Mouse (Mus musculus) forebrain, embryonic 16.5 days (tissue): ENCODE data around the gene Itpripl1. TPM values are rescaled to one million over a fixed set of nuclear protein-coding genes. Genes with fewer than 3 reads are reported as not detected.
"Not testable (repeated sequence)": the region's sequence is repeated elsewhere in the genome, so short reads cannot be mapped to it uniquely, and the experiment has no call there.

Experiments used
- ATAC-seq: fragments of 200-750 bp; cut with Nextera tagmentation; 2 replicates; pipeline ENCODE4 v1.8.0; 2017; ENCODE audit warnings: mild to moderate bottlenecking, moderate library complexity
- H3K27ac ChIP-seq: fragments of 300-500 bp; sonication (generic); 2 replicates; pipeline ENCODE4 v1.5.1; 2014; ENCODE audit warnings: low read length, control low read depth
- H3K27me3 ChIP-seq: fragments of 300-500 bp; sonication (generic); replicated peaks from 2 replicates; pipeline ENCODE4 v1.6.1; 2014; ENCODE audit warnings: low read length; ENCODE audit not compliant: control insufficient read depth, insufficient read depth
- H3K36me3 ChIP-seq: fragments of 300-500 bp; sonication (generic); 2 replicates; pipeline ENCODE4 v1.6.1; 2014; ENCODE audit not compliant: control insufficient read depth, insufficient read depth
- H3K4me1 ChIP-seq: fragments of 300-500 bp; sonication (generic); replicated peaks from 2 replicates; pipeline ENCODE4 v1.6.1; 2014; ENCODE audit warnings: low read length; ENCODE audit not compliant: control insufficient read depth, insufficient read depth
- H3K4me2 ChIP-seq: fragments of 300-500 bp; sonication (generic); 2 replicates; pipeline ENCODE4 v1.6.1; 2014; ENCODE audit warnings: mild to moderate bottlenecking, low read length, control low read depth
- H3K4me3 ChIP-seq: fragments of 300-500 bp; sonication (generic); replicated peaks from 2 replicates; pipeline ENCODE4 v1.5.1; 2014; ENCODE audit warnings: mild to moderate bottlenecking, low read length, control low read depth
- H3K9ac ChIP-seq: fragments of 300-500 bp; sonication (generic); replicated peaks from 2 replicates; pipeline ENCODE4 v1.6.1; 2014; ENCODE audit warnings: low read depth, low read length, control low read depth
- H3K9me3 ChIP-seq: fragments of 300-500 bp; sonication (generic); 2 replicates; pipeline ENCODE4 v1.6.1; 2016; ENCODE audit warnings: low read length; ENCODE audit not compliant: control insufficient read depth
- WGBS: fragments of 180-500 bp; shearing (Covaris S2); extraction: QIAGEN DNeasy Blood & Tissue Kit; methylation state at CpG from one replicate; pipeline ENCODE4 v1.1.7; 2014; 5-methylcytosine and 5-hydroxymethylcytosine counted together
- polyA plus RNA-seq: library from polyadenylated mRNA; unstranded; fragments of >200 nt; fragmentation: Nextera tagmentation; extraction: Ambion mirVana; gene quantifications from 2 replicates; pipeline ENCODE4 v1.2.1, GENCODE M21; 2015

The Itpripl1 gene
- polyA plus RNA-seq = 16.5 and 19.1 TPM in 2 replicates

DNA sequence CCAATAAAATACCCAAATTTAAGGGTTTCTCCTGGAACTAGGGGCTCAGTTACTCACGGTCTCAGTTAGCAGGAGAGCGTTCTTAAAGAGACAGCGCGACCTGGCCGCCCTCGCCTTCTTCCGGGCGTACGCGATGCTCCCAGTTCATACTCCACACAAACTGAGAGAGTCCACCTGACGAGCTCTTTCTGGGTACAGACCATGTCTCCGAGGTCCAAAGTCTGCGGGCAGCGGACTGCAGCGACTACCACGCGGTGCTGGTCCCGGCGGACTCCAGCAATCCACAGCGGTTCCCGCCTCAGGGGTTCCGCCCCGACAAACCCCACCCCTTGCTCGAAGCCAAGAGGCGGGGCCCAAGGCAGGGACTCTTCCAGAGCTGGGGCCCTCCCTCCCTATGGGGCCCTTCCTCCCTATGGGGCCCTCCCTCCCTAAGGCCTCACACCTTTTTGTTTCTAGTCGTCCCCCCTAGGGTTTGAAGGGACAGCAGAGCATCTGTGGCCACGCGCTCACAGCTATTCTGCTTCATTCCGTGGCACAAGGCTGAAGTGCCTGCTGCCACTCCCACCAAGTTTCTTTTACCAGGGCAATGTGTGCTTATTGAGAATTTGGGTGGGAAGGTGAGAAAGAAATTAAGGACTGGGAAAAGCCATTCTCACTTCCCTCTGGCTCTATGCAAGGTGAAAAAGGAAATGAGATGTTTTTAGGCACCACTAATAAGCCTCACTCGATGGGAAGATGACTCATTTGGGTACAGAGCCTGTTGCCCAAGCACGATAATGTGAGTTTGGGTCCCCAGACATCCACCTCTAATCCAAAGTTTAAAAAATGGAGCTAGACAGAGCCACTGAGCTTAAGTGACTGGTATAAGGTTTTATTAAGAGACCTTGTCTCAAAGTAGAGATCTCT, at the start of gene Itpripl1:
Gene Itpripl1, minus strand, starts transcription at position 285 of the 906 bp plus-strand sequence.
- WGBS = 3% methylated on average over 31 of the region's 31 CpGs

GRCm38 (mm10) chr2:127189574-127189973, 46.3 kb upstream of the Itpripl1 start:
- H3K27ac ChIP-seq = no peak overlapping the region
- no peaks in the 10 kb centered on the region for H3K36me3 ChIP-seq
- no peak overlapping the region for H3K4me2 ChIP-seq
- no peak overlapping the region for H3K4me3 ChIP-seq
- H3K27me3 ChIP-seq = no peaks in the 10 kb centered on the region
- H3K9me3 ChIP-seq = no peaks in the 10 kb centered on the region
- no peaks in the 10 kb centered on the region for H3K4me1 ChIP-seq
- no peak for ATAC-seq
- no peak overlapping the region for H3K9ac ChIP-seq

More for the DNA sequence above, at the start of gene Itpripl1:
- peak; percentile 93 for ATAC-seq
- Histone ChIP-seq H3K36me3 (no peaks in the 10 kb centered on the region), H3K27ac (no peak within 1 kb of the TSS), H3K9ac (peak within 1 kb of the TSS; percentile 62), H3K9me3 (no peaks in the 10 kb centered on the region), H3K4me1 (peaks cover 16% of the 10 kb centered on the region), H3K4me2 (peak within 1 kb of the TSS; percentile 69), H3K27me3 (no peaks in the 10 kb centered on the region), H3K4me3 (peak within 1 kb of the TSS; percentile 55)

GRCm38 (mm10) chr2:127182598-127183381, 39.5 kb upstream of the Itpripl1 start:
- WGBS = 2% methylated on average over 17 of the region's 17 CpGs
- ATAC-seq = peak; percentile 100
- Histone ChIP-seq H3K27me3 (no peaks in the 10 kb centered on the region), H3K27ac (peak overlapping the region; percentile 90), H3K9ac (peak overlapping the region; percentile 83), H3K4me1 (peaks cover 7% of the 10 kb centered on the region), H3K4me2 (peak overlapping the region; percentile 80), H3K9me3 (no peaks in the 10 kb centered on the region), H3K4me3 (peak overlapping the region; percentile 60), H3K36me3 (no peaks in the 10 kb centered on the region)

DNA sequence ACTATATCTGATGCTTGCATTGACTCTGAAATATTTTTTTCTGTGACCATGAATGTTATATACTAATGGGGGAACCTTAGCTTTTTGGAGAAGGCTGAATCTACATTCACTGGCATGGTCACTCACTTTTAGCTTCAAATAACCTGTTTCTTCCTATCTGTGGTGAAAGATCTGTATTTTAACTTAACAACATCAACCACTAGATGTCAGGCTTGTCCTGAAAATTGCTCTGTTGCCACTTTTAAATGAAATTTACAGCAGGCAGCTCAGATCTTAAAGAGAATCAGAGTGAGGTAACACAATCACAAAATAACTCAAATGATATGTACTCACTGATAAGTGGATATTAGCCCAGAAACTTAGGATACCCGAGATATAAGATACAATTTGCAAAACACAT, 23.0 kb upstream of the Itpripl1 start:
- 7% methylated on average over 1 of the region's 1 CpGs for WGBS
- not testable (repeated sequence) for H3K36me3 ChIP-seq, H3K4me2 ChIP-seq, H3K27ac ChIP-seq, H3K27me3 ChIP-seq, H3K4me1 ChIP-seq, H3K4me3 ChIP-seq, ATAC-seq, H3K9ac ChIP-seq, H3K9me3 ChIP-seq

- no peaks in the 10 kb centered on the region for H3K36me3 ChIP-seq
- no peak overlapping the region for H3K4me2 ChIP-seq
- H3K27ac ChIP-seq = no peak overlapping the region
- no peak overlapping the region for H3K9ac ChIP-seq
- ATAC-seq = no peak
- no peak overlapping the region for H3K4me3 ChIP-seq
- no peaks in the 10 kb centered on the region for H3K9me3 ChIP-seq
- no peaks in the 10 kb centered on the region for H3K27me3 ChIP-seq
- no peaks in the 10 kb centered on the region for H3K4me1 ChIP-seq
- 64% methylated on average over 4 of the region's 4 CpGs for WGBS
These were observed 22.4 kb upstream of the Itpripl1 start for GRCm38 (mm10) chr2:127165675-127166074.

- no peaks in the 10 kb centered on the region for H3K36me3 ChIP-seq
- H3K27me3 ChIP-seq = no peaks in the 10 kb centered on the region
- WGBS = 94% methylated on average over 3 of the region's 3 CpGs
These were observed 2.5 kb upstream of the Itpripl1 start for GRCm38 (mm10) chr2:127145699-127146098.

DNA sequence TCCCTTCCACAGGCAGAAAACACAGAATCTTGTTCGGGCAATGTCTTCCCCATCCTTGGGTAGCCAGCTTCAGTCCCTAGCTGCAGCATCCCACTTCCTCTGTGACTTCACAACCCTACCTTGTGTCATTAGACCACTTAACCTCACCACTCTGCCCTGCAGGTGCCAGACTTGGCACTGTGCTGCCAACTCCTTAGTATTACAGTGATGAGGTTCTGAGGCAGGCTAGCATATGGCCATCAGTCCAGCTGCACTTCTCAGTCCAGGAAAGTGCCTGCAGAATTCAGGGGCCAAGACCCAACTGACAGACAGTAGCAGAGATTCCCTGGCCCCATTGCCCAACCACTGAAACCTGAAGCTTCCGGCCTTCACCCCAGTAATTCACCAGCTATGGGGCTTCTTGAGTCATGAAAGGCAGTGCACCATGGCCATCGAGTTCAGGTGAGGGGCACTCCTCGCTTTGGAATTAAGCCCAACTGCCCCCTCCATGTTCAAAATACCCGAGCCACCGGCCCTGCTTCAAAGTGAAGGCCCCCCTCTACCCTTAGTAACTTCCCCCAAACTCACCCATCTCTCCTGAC, 575 bp downstream of the Itpripl1 start:
- 15% methylated on average over 6 of the region's 6 CpGs for WGBS
- ATAC-seq = peak; percentile 32; the same call in 1 of the 2 replicates
- Histone ChIP-seq H3K4me1 (peaks cover 18% of the 10 kb centered on the region), H3K9ac (peak overlapping the region; percentile 62), H3K27me3 (no peaks in the 10 kb centered on the region), H3K27ac (no peak overlapping the region), H3K4me2 (peak overlapping the region; percentile 69), H3K9me3 (no peaks in the 10 kb centered on the region), H3K4me3 (peak overlapping the region; percentile 55), H3K36me3 (no peaks in the 10 kb centered on the region)

More at GRCm38 (mm10) chr2:127145699-127146098, 2.5 kb upstream of the Itpripl1 start:
- no peaks in the 10 kb centered on the region for H3K9me3 ChIP-seq
- H3K4me1 ChIP-seq = peaks cover 16% of the 10 kb centered on the region
- ATAC-seq = no peak
- H3K9ac ChIP-seq = no peak overlapping the region
- no peak overlapping the region for H3K27ac ChIP-seq
- H3K4me2 ChIP-seq = no peak overlapping the region
- H3K4me3 ChIP-seq = no peak overlapping the region

- H3K27ac ChIP-seq = no peak overlapping the region
- peak overlapping the region; percentile 62; the same call in 1 of the 2 replicates for H3K9ac ChIP-seq
- H3K36me3 ChIP-seq = no peaks in the 10 kb centered on the region
- H3K9me3 ChIP-seq = no peaks in the 10 kb centered on the region
- H3K4me1 ChIP-seq = peaks cover 19% of the 10 kb centered on the region
- WGBS = 91% methylated on average over 10 of the region's 10 CpGs
- ATAC-seq = no peak
- peak overlapping the region; percentile 69 for H3K4me2 ChIP-seq
- H3K4me3 ChIP-seq = no peak overlapping the region
- H3K27me3 ChIP-seq = no peaks in the 10 kb centered on the region
These were observed 1.2 kb downstream of the Itpripl1 start for GRCm38 (mm10) chr2:127142031-127142430.

DNA sequence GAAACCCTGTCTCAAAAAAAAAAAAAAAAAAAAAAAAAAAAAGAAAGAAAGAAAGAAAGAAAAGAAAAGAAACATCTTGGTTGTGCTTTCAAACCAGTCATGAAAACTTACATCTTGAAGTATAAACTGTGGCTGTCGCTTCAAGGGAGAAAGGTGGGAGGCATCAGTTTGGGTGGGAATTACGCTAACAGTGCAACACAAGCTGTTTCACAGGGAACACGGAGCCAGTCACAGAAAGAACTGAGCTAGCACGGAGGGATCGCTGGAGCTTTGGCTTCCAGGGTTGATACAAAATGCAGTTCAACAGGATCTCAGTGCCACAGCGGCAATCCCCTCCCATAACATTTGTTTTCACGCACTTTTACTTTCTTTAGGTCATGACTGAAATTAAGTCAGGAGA, 3.2 kb downstream of the Itpripl1 start:
- Histone ChIP-seq H3K4me3 (no peak overlapping the region), H3K36me3 (no peaks in the 10 kb centered on the region), H3K9ac (no peak overlapping the region), H3K4me1 (peaks cover 24% of the 10 kb centered on the region), H3K27ac (no peak overlapping the region), H3K27me3 (no peaks in the 10 kb centered on the region), H3K4me2 (no peak overlapping the region), H3K9me3 (no peaks in the 10 kb centered on the region)
- 92% methylated on average over 7 of the region's 7 CpGs for WGBS
- ATAC-seq = no peak
